Mouse (Mus musculus) limb, embryonic 14.5 days (tissue): ENCODE measurements around the gene Smoc2. TPM values are rescaled to one million over a fixed set of nuclear protein-coding genes. Genes with fewer than 3 reads are reported as not detected.

Experiments used
- ATAC-seq: fragments of 200-750 bp; cut with Nextera tagmentation; 2 replicates; pipeline ENCODE4 v1.8.0; 2017; ENCODE audit warnings: low read depth, moderate number of reproducible peaks, moderate TSS enrichment; ENCODE audit not compliant: low FRiP score
- DNase-seq: peaks from one replicate; pipeline ENCODE4 v3.0.0-alpha.2; 2015; ENCODE audit warnings: low spot score
- H3K27ac ChIP-seq: fragments of 300-500 bp; sonication (generic); replicated peaks from 2 replicates; pipeline ENCODE4 v1.5.1; 2014; ENCODE audit warnings: low read depth, mild to moderate bottlenecking, low read length, moderate library complexity, mixed read lengths
- H3K27me3 ChIP-seq: fragments of 300-500 bp; sonication (generic); 2 replicates; pipeline ENCODE4 v1.6.1; 2014; ENCODE audit warnings: low read length, mixed read lengths; ENCODE audit not compliant: control insufficient read depth, insufficient read depth
- H3K36me3 ChIP-seq: fragments of 300-500 bp; sonication (generic); 2 replicates; pipeline ENCODE4 v1.6.1; 2014; ENCODE audit warnings: mild to moderate bottlenecking, low read length, moderate library complexity, mixed read lengths; ENCODE audit not compliant: control insufficient read depth, insufficient read depth
- H3K4me1 ChIP-seq: fragments of 300-500 bp; sonication (generic); 2 replicates; pipeline ENCODE4 v1.6.1; 2014; ENCODE audit warnings: antibody characterized with exemption, low read length, mixed read lengths; ENCODE audit not compliant: control insufficient read depth, insufficient read depth
- H3K4me2 ChIP-seq: fragments of 300-500 bp; sonication (generic); replicated peaks from 2 replicates; pipeline ENCODE4 v1.6.1; 2014; ENCODE audit warnings: low read depth, mild to moderate bottlenecking, low read length, moderate library complexity; ENCODE audit not compliant: severe bottlenecking
- H3K4me3 ChIP-seq: fragments of 300-500 bp; sonication (generic); replicated peaks from 2 replicates; pipeline ENCODE4 v1.5.1; 2014; ENCODE audit warnings: low read length
- H3K9ac ChIP-seq: fragments of 300-500 bp; sonication (generic); 2 replicates; pipeline ENCODE4 v1.6.1; 2014; ENCODE audit warnings: mild to moderate bottlenecking, low read depth, low read length, moderate library complexity; ENCODE audit not compliant: severe bottlenecking
- H3K9me3 ChIP-seq: fragments of 300-500 bp; sonication (generic); 2 replicates; pipeline ENCODE4 v1.6.1; 2016; ENCODE audit warnings: low read length; ENCODE audit not compliant: control insufficient read depth
- POLR2A ChIP-seq: fragments of 200-500 bp; IDR thresholded peaks from 2 replicates; pipeline ENCODE4 v1.8.0; 2012; ENCODE audit warnings: inconsistent platforms, mild to moderate bottlenecking, moderate library complexity, borderline replicate concordance; ENCODE audit not compliant: insufficient read depth, insufficient read length; ENCODE audit errors: extremely low read depth
- WGBS: fragments of 180-500 bp; shearing (Covaris S2); extraction: QIAGEN DNeasy Blood & Tissue Kit; methylation state at CpG from one replicate; pipeline ENCODE4 v1.1.7; 2014; 5-methylcytosine and 5-hydroxymethylcytosine counted together
- polyA plus RNA-seq, 2 experiments: library from polyadenylated mRNA; depleted of rRNA in 1 of 2; stranded (reverse) in 1 of 2; unstranded in 1 of 2; fragments of >200 nt; fragmentation: Nextera tagmentation in 1 of 2; extraction: Ambion mirVana in 1 of 2; gene quantifications; 2 replicates each; pipeline versions ENCODE4 v1.2.1 to v1.2.3; 2012 to 2014

Smoc2 gene
- polyA plus RNA-seq, 2 experiments: 152 to 168 TPM

GRCm38 (mm10) chr17:14277310-14277709 is 2.0 kb upstream of the Smoc2 start:
- no peak for TF ChIP-seq POLR2A
- WGBS: 86% methylated on average over 7 of the region's 7 CpGs
- Histone ChIP-seq H3K36me3 (no peaks in the 10 kb centered on the region), H3K27ac (no peak overlapping the region), H3K9ac (no peak overlapping the region), H3K4me3 (no peak overlapping the region), H3K4me1 (peaks cover 14% of the 10 kb centered on the region), H3K4me2 (no peak overlapping the region), H3K27me3 (0 out of 2 replicates have a peak, but pooled peaks cover 8% of the 10 kb centered on the region), H3K9me3 (no peaks in the 10 kb centered on the region)
- ATAC-seq (no peak), DNase-seq (peak; percentile 9)

- H3K27ac ChIP-seq: no peak overlapping the region
- no peak for DNase-seq
- H3K27me3 ChIP-seq: 0 out of 2 replicates have a peak, but pooled peaks cover 8% of the 10 kb centered on the region
These were observed 627 bp downstream of the Smoc2 start for GRCm38 (mm10) chr17:14279966-14280300.

GRCm38 (mm10) chr17:14280425-14280833 is 1.1 kb downstream of the Smoc2 start:
- 0 out of 2 replicates have a peak, but pooled peaks have one; percentile 31 for ATAC-seq
- H3K9ac ChIP-seq: peak overlapping the region; percentile 59
- peak overlapping the region; percentile 92 for H3K4me2 ChIP-seq
- no peaks in the 10 kb centered on the region for H3K36me3 ChIP-seq
- 0 out of 2 replicates have a peak, but pooled peaks cover 8% of the 10 kb centered on the region for H3K27me3 ChIP-seq
- H3K4me3 ChIP-seq: peak overlapping the region; percentile 64
- no peaks in the 10 kb centered on the region for H3K9me3 ChIP-seq
- 0% methylated on average over 31 of the region's 31 CpGs for WGBS
- H3K27ac ChIP-seq: peak overlapping the region; percentile 49
- no peak for TF ChIP-seq POLR2A
- peaks cover 14% of the 10 kb centered on the region for H3K4me1 ChIP-seq
- DNase-seq: peak; percentile 75

More at GRCm38 (mm10) chr17:14279966-14280300, 627 bp downstream of the Smoc2 start:
- no peak for TF ChIP-seq POLR2A
- ATAC-seq: no peak
- H3K9me3 ChIP-seq: no peaks in the 10 kb centered on the region
- H3K9ac ChIP-seq: peak overlapping the region; percentile 59
- H3K4me1 ChIP-seq: peaks cover 14% of the 10 kb centered on the region
- no peaks in the 10 kb centered on the region for H3K36me3 ChIP-seq
- 2% methylated on average over 10 of the region's 10 CpGs for WGBS
- peak overlapping the region; percentile 64 for H3K4me3 ChIP-seq
- H3K4me2 ChIP-seq: peak overlapping the region; percentile 92

GRCm38 (mm10) chr17:14288015-14288616 is 8.8 kb downstream of the Smoc2 start:
- H3K36me3 ChIP-seq: no peaks in the 10 kb centered on the region
- no peak overlapping the region for H3K9ac ChIP-seq
- H3K27ac ChIP-seq: no peak overlapping the region
- no peak for TF ChIP-seq POLR2A
- peaks cover 8% of the 10 kb centered on the region; the same call in 1 of the 2 replicates for H3K4me1 ChIP-seq
- H3K4me3 ChIP-seq: no peak overlapping the region
- peak; percentile 78; the same call in 1 of the 2 replicates for ATAC-seq
- peak; percentile 88 for DNase-seq
- H3K4me2 ChIP-seq: no peak overlapping the region
- no peaks in the 10 kb centered on the region for H3K27me3 ChIP-seq
- no peaks in the 10 kb centered on the region for H3K9me3 ChIP-seq
- 40% methylated on average over 7 of the region's 7 CpGs for WGBS

DNA sequence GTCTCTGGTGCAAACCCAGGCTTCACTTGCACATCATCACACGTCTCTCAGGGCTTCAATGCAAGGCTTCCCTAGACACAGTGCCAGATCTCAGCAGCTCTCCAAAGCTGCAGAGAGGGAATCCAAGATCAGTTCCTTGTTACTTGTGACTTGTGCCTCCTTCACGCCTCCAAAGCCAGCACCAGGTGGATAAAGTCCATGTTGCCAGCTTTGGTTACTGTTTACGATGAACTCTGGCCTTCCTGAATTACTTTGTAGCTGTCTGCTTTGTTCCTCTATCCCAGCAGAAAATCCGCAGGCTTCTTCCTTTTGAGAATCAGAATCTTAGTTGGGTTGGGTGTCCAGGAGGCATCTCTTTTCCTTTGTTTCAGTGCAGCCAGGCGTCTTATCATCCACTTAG is 14.3 kb downstream of the Smoc2 start:
- no peak overlapping the region for H3K4me3 ChIP-seq
- H3K36me3 ChIP-seq: no peaks in the 10 kb centered on the region
- no peak overlapping the region for H3K9ac ChIP-seq
- no peak overlapping the region for H3K4me2 ChIP-seq
- H3K27me3 ChIP-seq: no peaks in the 10 kb centered on the region
- H3K4me1 ChIP-seq: no peaks in the 10 kb centered on the region
- 61% methylated on average over 5 of the region's 5 CpGs for WGBS
- H3K9me3 ChIP-seq: no peaks in the 10 kb centered on the region
- DNase-seq (no peak), ATAC-seq (no peak)
- no peak for TF ChIP-seq POLR2A
- H3K27ac ChIP-seq: no peak overlapping the region
